Mouse (Mus musculus) C2C12 (cell line): ENCODE measurements around the gene Nme8. TPM values are rescaled to one million over a fixed set of nuclear protein-coding genes. Genes with fewer than 3 reads are reported as not detected.

Experiments used
- H3K27me3 ChIP-seq: one replicate; pipeline ENCODE4 v1.6.1; 2011; ENCODE audit not compliant: control insufficient read depth, insufficient read depth, insufficient read length
- H3K36me3 ChIP-seq: one replicate; pipeline ENCODE4 v1.6.1; 2011; ENCODE audit not compliant: control insufficient read depth, insufficient read depth
- H3K4me3 ChIP-seq: one replicate; pipeline ENCODE4 v1.5.1; 2011; ENCODE audit warnings: mild to moderate bottlenecking, control low read depth; ENCODE audit not compliant: poor library complexity, insufficient read depth, severe bottlenecking
- H3K79me2 ChIP-seq: one replicate; pipeline ENCODE4 v1.6.1; 2011; ENCODE audit not compliant: control insufficient read depth, insufficient read depth
- H3K79me3 ChIP-seq: one replicate; pipeline ENCODE4 v1.6.1; 2011; ENCODE audit warnings: low read depth, control low read depth
- H3ac ChIP-seq: one replicate; pipeline ENCODE3; 2011; ENCODE audit warnings: low read depth; ENCODE audit not compliant: control insufficient read depth, insufficient read length
- CEBPB ChIP-seq: IDR thresholded peaks from one replicate; pipeline ENCODE4 v1.6.1; 2011; ENCODE audit warnings: low read depth, mild to moderate bottlenecking, control low read depth, moderate library complexity
- CTCF ChIP-seq: IDR thresholded peaks from one replicate; pipeline ENCODE4 v1.5.1; 2011; ENCODE audit not compliant: control insufficient read depth, insufficient read depth, insufficient read length
- FOSL1 ChIP-seq: IDR thresholded peaks from one replicate; pipeline ENCODE4 v1.8.0; 2011; ENCODE audit warnings: mild to moderate bottlenecking, low read length; ENCODE audit not compliant: poor library complexity, insufficient read depth, severe bottlenecking
- MAX ChIP-seq: IDR thresholded peaks from one replicate; pipeline ENCODE4 v1.6.1; 2011; ENCODE audit warnings: mild to moderate bottlenecking, control low read depth
- MYOD1 ChIP-seq: IDR thresholded peaks from one replicate; pipeline ENCODE4 v1.6.1; 2011; ENCODE audit warnings: low read depth; ENCODE audit not compliant: control insufficient read depth, insufficient read length
- MYOG ChIP-seq: IDR thresholded peaks from one replicate; pipeline ENCODE4 v1.6.1; 2011; ENCODE audit not compliant: control insufficient read depth, insufficient read length; ENCODE audit errors: extremely low read depth
- USF1 ChIP-seq: IDR thresholded peaks from one replicate; pipeline ENCODE4 v1.6.1; 2011; ENCODE audit warnings: low read depth, mild to moderate bottlenecking, control low read depth, moderate library complexity
- polyA plus RNA-seq: library from polyadenylated mRNA; unstranded; fragments of >200 nt; fragmentation: generic; extraction: Trizol; gene quantifications from one replicate; pipeline ENCODE4 v1.2.1, GENCODE M21; 2012; ENCODE audit warnings: missing spikeins

Gene Nme8
- polyA plus RNA-seq, 1 experiment, result not detected

DNA sequence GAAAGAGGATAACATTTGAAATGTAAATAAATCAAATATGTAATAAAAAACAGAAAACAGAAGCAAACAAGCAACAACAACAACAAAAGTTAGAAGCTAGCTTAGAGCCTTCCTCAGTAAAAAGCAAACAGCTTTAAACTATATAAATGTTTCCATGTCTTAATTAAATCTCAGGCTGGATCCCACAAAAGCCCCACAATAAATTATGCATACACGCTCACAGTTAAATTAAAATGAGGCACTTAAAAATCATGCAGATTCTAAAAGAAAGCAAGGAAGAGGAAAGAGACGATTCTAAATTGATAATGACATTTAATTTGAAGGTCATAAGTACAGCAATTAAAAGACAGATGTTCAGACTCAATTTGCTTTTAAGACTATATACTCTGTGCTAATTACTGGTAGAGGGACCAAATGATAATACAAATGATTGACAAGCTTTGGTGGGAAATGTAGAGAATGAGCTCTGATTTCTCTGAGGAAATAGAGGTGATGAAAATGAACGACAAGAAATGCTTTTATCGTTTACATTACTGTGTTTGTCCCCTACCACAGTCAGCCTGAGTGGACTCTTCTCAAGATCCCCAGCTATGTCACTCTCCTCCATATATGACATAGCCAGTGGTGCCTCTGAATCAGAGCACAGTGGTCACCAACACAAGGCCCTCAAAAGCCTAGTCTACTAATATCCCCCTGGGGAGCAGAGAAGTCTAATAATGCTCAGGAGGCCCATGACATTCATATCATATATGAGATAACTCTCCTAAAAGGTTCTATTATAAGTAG is 29.0 kb downstream of the Nme8 start:
- Histone ChIP-seq H3K79me2 (no peaks in the 10 kb centered on the region), H3ac (no peak overlapping the region), H3K36me3 (no peaks in the 10 kb centered on the region), H3K4me3 (no peak overlapping the region), H3K79me3 (no peaks in the 10 kb centered on the region), H3K27me3 (no peaks in the 10 kb centered on the region)
- TF ChIP-seq CEBPB (no peak), CTCF (no peak), MYOD1 (no peak)

DNA sequence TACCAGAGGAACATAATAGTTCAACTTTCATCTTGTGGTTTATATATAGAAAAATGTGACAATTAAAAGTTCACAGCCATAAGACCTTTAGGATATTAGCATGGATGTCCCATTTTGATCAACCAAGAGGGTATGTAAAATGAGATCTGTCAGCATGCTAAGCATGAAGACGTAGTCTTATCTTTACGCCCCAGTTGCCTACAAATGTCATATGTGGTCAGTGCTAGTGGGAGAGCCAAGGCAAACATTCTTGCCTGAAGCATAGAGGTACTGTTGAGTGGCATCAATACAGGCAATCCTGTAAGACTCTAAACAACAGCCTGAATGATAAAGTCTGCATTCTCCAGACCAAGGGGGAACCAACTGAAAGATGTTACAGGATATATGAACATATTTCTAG is 45.2 kb downstream of the Nme8 start:
- Histone ChIP-seq H3K79me3 (no peaks in the 10 kb centered on the region), H3ac (no peak overlapping the region), H3K27me3 (no peaks in the 10 kb centered on the region), H3K79me2 (no peaks in the 10 kb centered on the region), H3K36me3 (no peaks in the 10 kb centered on the region), H3K4me3 (no peak overlapping the region)
- TF ChIP-seq MYOD1 (no peak), CEBPB (no peak), USF1 (no peak), MYOG (no peak), MAX (no peak), FOSL1 (no peak), CTCF (no peak)

DNA sequence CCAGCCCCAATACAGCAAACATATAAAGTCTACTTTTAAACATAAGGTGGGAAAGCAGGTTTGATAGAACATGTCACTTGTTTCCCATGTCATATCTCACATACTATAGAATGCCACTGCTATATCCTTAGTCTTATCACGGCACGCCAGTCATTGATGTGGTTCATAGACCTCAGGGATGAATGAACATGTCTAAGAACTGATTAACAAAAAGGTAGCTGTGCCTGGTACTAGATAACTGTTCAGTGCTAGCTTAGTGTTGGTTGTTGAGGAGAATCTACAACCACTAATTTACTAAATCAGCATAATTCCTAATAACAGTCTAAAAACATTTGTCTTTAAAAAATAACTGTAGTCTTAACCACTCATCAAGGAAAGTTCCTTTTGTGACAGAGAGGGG is 47.8 kb downstream of the Nme8 start:
- Histone ChIP-seq H3K36me3 (no peaks in the 10 kb centered on the region), H3K79me2 (no peaks in the 10 kb centered on the region), H3K4me3 (no peak overlapping the region), H3ac (no peak overlapping the region), H3K27me3 (no peaks in the 10 kb centered on the region), H3K79me3 (no peaks in the 10 kb centered on the region)
- TF ChIP-seq MYOG (no peak), MYOD1 (no peak), USF1 (no peak), FOSL1 (no peak), CEBPB (no peak), MAX (no peak)

DNA sequence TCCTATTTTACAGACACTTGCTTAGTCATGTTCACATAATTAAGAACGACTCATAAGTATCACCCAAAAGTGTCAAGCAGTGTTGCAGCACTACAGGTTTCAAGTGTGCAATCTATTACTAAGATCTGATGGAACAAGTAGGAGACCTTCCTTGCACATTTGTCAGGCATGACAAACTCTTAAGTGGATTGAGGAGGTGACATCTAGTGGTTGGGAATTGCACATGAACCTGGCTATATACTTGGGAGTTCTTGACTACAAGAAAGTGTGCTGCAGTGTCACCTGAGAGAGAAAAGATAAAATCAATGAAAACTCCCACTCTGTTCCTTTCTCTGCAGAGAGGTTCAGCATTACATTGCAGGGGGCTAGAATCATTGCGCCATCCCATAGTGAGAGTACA is 53.4 kb downstream of the Nme8 start:
- H3K79me3 ChIP-seq, result no peaks in the 10 kb centered on the region
- no peaks in the 10 kb centered on the region for H3K27me3 ChIP-seq
- no peak overlapping the region for H3K4me3 ChIP-seq

DNA sequence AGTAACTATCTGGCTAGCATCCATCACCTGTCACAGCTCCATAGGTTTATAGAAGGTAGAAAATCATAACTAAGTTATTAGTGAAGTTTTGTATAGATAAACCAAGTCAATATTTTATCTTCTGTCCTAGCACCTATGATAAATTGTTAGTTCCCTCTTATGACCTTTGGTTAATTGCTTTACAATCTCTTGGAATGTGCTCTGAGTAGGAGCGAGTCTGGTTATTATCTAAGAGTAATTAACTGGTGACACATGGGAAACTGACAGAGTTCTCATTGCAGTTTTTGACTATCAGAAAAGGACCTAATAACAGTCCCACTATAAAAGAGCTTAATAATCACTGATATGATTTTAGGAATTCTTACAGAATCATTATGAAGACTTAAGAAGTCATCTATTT is 54.1 kb downstream of the Nme8 start:
- H3K36me3 ChIP-seq, result no peaks in the 10 kb centered on the region
- no peak overlapping the region for H3K4me3 ChIP-seq
- no peaks in the 10 kb centered on the region for H3K27me3 ChIP-seq
- H3K79me2 ChIP-seq, result no peaks in the 10 kb centered on the region
- TF ChIP-seq MYOD1 (no peak), CEBPB (no peak), MYOG (no peak), MAX (no peak), CTCF (no peak), FOSL1 (no peak), USF1 (no peak)
- no peaks in the 10 kb centered on the region for H3K79me3 ChIP-seq
- H3ac ChIP-seq, result no peak overlapping the region

More for the DNA sequence above, 53.4 kb downstream of the Nme8 start:
- Histone ChIP-seq H3K36me3 (no peaks in the 10 kb centered on the region), H3K79me2 (no peaks in the 10 kb centered on the region), H3ac (no peak overlapping the region)
- TF ChIP-seq CEBPB, result no peak
- TF ChIP-seq MYOG, result no peak
- no peak for TF ChIP-seq MYOD1
- TF ChIP-seq MAX, result no peak
- TF ChIP-seq USF1, result no peak
- TF ChIP-seq FOSL1, result no peak
- no peak for TF ChIP-seq CTCF

DNA sequence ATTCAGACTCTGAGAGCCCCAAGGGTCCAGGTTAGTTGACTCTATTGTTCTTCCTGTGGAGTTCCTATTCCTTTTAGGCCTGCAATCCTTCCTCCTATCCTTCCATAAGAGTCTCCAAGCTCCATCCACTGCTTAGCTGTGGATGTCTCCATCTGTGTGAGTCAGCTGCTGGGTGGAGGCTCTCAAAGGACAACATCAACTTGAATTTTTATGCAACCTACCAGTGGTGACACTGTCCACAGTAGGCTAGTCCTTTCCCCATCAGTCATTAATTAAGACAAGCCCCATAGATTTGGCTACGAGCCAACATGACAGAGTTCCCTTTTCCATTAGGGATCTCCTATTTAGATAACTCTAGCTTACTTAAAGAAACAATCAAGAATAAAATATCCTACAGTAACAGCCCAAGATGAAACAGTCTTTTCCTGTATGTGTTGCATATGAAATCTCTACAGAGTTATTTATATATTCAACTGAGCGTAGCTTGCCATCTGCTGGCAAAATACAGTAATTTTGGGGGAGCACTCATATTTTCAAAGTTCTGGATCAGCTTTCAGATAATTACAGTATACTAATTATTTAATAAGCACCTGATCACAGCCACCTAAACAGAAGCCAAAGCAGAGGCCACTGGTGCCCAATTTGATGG is 57.3 kb downstream of the Nme8 start:
- H3K36me3 ChIP-seq, result no peaks in the 10 kb centered on the region
- no peak for TF ChIP-seq MAX
- no peak for TF ChIP-seq USF1
- no peak for TF ChIP-seq MYOD1
- TF ChIP-seq MYOG, result no peak
- no peak for TF ChIP-seq CEBPB
- TF ChIP-seq CTCF, result no peak
- TF ChIP-seq FOSL1, result no peak

More for the DNA sequence above, 57.3 kb downstream of the Nme8 start:
- Histone ChIP-seq H3K4me3 (no peak overlapping the region), H3K79me2 (no peaks in the 10 kb centered on the region), H3ac (no peak overlapping the region), H3K79me3 (no peaks in the 10 kb centered on the region), H3K27me3 (no peaks in the 10 kb centered on the region)
